Mouse (Mus musculus): ENCODE data around the gene AC131692.1. TPM values are rescaled to one million over a fixed set of nuclear protein-coding genes. Genes with fewer than 3 reads are reported as not detected.
A peak's percentile ranks its signal among the peaks of the same experiment; 100 is the strongest.

AC131692.1 gene
- total and polyA plus RNA-seq, 3 experiments, result 0.39 to 2.9 TPM; not detected in 1

- Histone ChIP-seq H3K36me3 (ENCODE audit: control insufficient read depth in 1 of 2, insufficient read depth in 2 of 2, low read length in 2 of 2) (peaks cover 0 to 17% of the 10 kb centered on the region in 2 experiments; a peak in 2 of 4 replicates), H3K9me3 (replicated peaks; ENCODE audit: insufficient read depth, low read length) (no peaks in the 10 kb centered on the region), H3K27ac (ENCODE audit: control insufficient read depth, low read depth, low read length) (no peak overlapping the region), H3K79me2 (ENCODE audit: control insufficient read depth, insufficient read depth, low read length, poor library complexity) (peaks cover 1% of the 10 kb centered on the region; the same call in 1 of the 2 replicates), H3K4me3 (ENCODE audit: control insufficient read depth in 1 of 2, insufficient read depth in 1 of 2, low read depth in 2 of 2, low read length in 2 of 2) (peak overlapping the region in 1 of 2 experiments; percentile 57; a peak in 2 of 4 replicates), H3K4me1 (ENCODE audit: control insufficient read depth in 1 of 2, insufficient read depth in 2 of 2, low read length in 2 of 2) (peaks cover 3 to 19% of the 10 kb centered on the region in 2 experiments; a peak in 3 of 4 replicates), H3K9ac (ENCODE audit: control insufficient read depth, low read depth, low read length, poor library complexity, severe bottlenecking) (peak overlapping the region; percentile 48), H3K27me3 (ENCODE audit: control insufficient read depth in 1 of 2, insufficient read depth in 2 of 2, low read length in 2 of 2) (no peaks in the 10 kb centered on the region)
- 0 out of 2 replicates have a peak, but pooled peaks have one; percentile 26 for TF ChIP-seq HCFC1 (IDR thresholded peaks at IDR 0.05; ENCODE audit: low read depth, low read length)
- TF ChIP-seq NRF1 (IDR thresholded peaks at IDR 0.05; ENCODE audit: insufficient read depth, low read depth, low read length, poor library complexity, severe bottlenecking), result no peak
- TF ChIP-seq ZNF384 (IDR thresholded peaks at IDR 0.05; ENCODE audit: low read depth, low read length), result peak; percentile 66
- TF ChIP-seq GATA1 (IDR thresholded peaks at IDR 0.05; ENCODE audit: low read depth, low read length), result 0 out of 2 replicates have a peak, but pooled peaks have one; percentile 9
- no peak for TF ChIP-seq USF1 (IDR thresholded peaks at IDR 0.05; ENCODE audit: low read depth, low read length)
- no peak for TF ChIP-seq KAT2A (conservative IDR thresholded peaks at IDR 0.05; ENCODE audit: low read depth, low read length)
- TF ChIP-seq ETS1 (IDR thresholded peaks at IDR 0.05; ENCODE audit: low read depth, low read length), result no peak; the same call in 1 of the 2 replicates
- peak; percentile 99 for TF ChIP-seq RAD21 (IDR thresholded peaks at IDR 0.05; ENCODE audit: low read depth, low read length)
- TF ChIP-seq RCOR1 (IDR thresholded peaks at IDR 0.05; ENCODE audit: low read depth, low read length), result 0 out of 2 replicates have a peak, but pooled peaks have one; percentile 37
- TF ChIP-seq SMC3 (IDR thresholded peaks at IDR 0.05; ENCODE audit: low read depth, low read length), result peak; percentile 85
- peak; percentile 86 for TF ChIP-seq ZC3H11A (IDR thresholded peaks at IDR 0.05; ENCODE audit: low read depth, low read length)
- TF ChIP-seq ELF1 (IDR thresholded peaks at IDR 0.05; ENCODE audit: low read depth, low read length), result no peak
- no peak for TF ChIP-seq TAL1 (IDR thresholded peaks at IDR 0.05; ENCODE audit: low read length)
- no peak; the same call in 1 of the 2 replicates for TF ChIP-seq MYC (IDR thresholded peaks at IDR 0.05; ENCODE audit: low read depth, low read length)
- TF ChIP-seq TBP (IDR thresholded peaks at IDR 0.05; ENCODE audit: low read depth, low read length), result peak; percentile 37; the same call in 1 of the 2 replicates
- TF ChIP-seq ZKSCAN1 (IDR thresholded peaks at IDR 0.05; ENCODE audit: low read depth, low read length), result no peak
- peak; percentile 59 to 95 (median 77) for TF ChIP-seq CTCF (IDR thresholded peaks at IDR 0.05 in 2 of 3, conservative IDR thresholded peaks at IDR 0.05 in 1 of 3; ENCODE audit: control insufficient read depth in 1 of 3, insufficient read depth in 1 of 3, low read depth in 2 of 3, low read length in 3 of 3, poor library complexity in 1 of 3, severe bottlenecking in 1 of 3)
- TF ChIP-seq TCF12 (IDR thresholded peaks at IDR 0.05; ENCODE audit: low read depth, low read length), result no peak
- no peak for TF ChIP-seq GABPA (IDR thresholded peaks at IDR 0.05; ENCODE audit: low read depth, low read length)
- TF ChIP-seq USF2 (IDR thresholded peaks at IDR 0.05; ENCODE audit: borderline replicate concordance in 1 of 2, insufficient read depth in 1 of 2, low read depth in 1 of 2, low read length in 2 of 2), result no peak
- peak; percentile 53; the same call in 1 of the 2 replicates for TF ChIP-seq MXI1 (IDR thresholded peaks at IDR 0.05; ENCODE audit: low read depth, low read length)
- TF ChIP-seq SIN3A (IDR thresholded peaks at IDR 0.05; ENCODE audit: low read length), result peak; percentile 85
- DNase-seq (ENCODE audit: low read depth, low spot score), result peak; percentile 86
Measured at GRCm38 (mm10) chr19:6126289-6126688, 32.1 kb downstream of the AC131692.1 start.
